Mouse (Mus musculus): Measurements from ENCODE around the gene Bri3.

GRCm38 (mm10) chr5:144387851-144388250, 143.6 kb downstream of the Bri3 start:
- peak; percentile 62 for TF ChIP-seq CTCF (conservative IDR thresholded peaks at IDR 0.05; ENCODE audit: insufficient read depth, insufficient read length, low read depth, low read length)
- no peak for TF ChIP-seq POLR2A (IDR thresholded peaks at IDR 0.05; ENCODE audit: low read depth, low read length)
